Mouse (Mus musculus): ENCODE results near the gene Poc1a. TPM values are rescaled to one million over a fixed set of nuclear protein-coding genes. Genes with fewer than 3 reads are reported as not detected.

Gene Poc1a
- 7.2 and 7.5 TPM in 2 replicates for polyA plus RNA-seq (2015; fragmentation: Nextera tagmentation; extraction: Ambion mirVana)

GRCm38 (mm10) chr9:106280808-106281544 is at the start of gene Poc1a:
Gene Poc1a (plus strand): TSS chr9:106281061.

GRCm38 (mm10) chr9:106368112-106368717 is 87.4 kb downstream of the Poc1a start, which contains the start of gene Dusp7:
Gene Dusp7 (plus strand): TSS chr9:106368632.

Other genes with a start within 250 kb of the Poc1a start
- 0.36 and 0.76 TPM in 2 replicates for gene Col6a4, start 184.3 kb upstream of the Poc1a start, polyA plus RNA-seq (2015; fragmentation: Nextera tagmentation; extraction: Ambion mirVana)
- gene Glyctk, start 122.9 kb upstream of the Poc1a start, polyA plus RNA-seq (2015; fragmentation: Nextera tagmentation; extraction: Ambion mirVana), result 0.44 and 0.85 TPM in 2 replicates
- gene Wdr82, start 110.1 kb upstream of the Poc1a start, polyA plus RNA-seq (2015; fragmentation: Nextera tagmentation; extraction: Ambion mirVana), result 10.7 and 11.5 TPM in 2 replicates
- gene Ppm1m, start 81.3 kb upstream of the Poc1a start, polyA plus RNA-seq (2015; fragmentation: Nextera tagmentation; extraction: Ambion mirVana), result 26.4 and 28.0 TPM in 2 replicates
- 25.3 and 29.8 TPM in 2 replicates for gene Twf2, start 78.0 kb upstream of the Poc1a start, polyA plus RNA-seq (2015; fragmentation: Nextera tagmentation; extraction: Ambion mirVana)
- 0.08 and 0.11 TPM in 2 replicates for gene Tlr9, start 58.5 kb upstream of the Poc1a start, polyA plus RNA-seq (2015; fragmentation: Nextera tagmentation; extraction: Ambion mirVana)
- 94.5 and 99.0 TPM in 2 replicates for gene Alas1, start 32.4 kb upstream of the Poc1a start, polyA plus RNA-seq (2015; fragmentation: Nextera tagmentation; extraction: Ambion mirVana)
- gene Dusp7, start 87.6 kb downstream of the Poc1a start, polyA plus RNA-seq (2015; fragmentation: Nextera tagmentation; extraction: Ambion mirVana), result 9.4 and 9.9 TPM in 2 replicates
- gene Rpl29, start 148.4 kb downstream of the Poc1a start, polyA plus RNA-seq (2015; fragmentation: Nextera tagmentation; extraction: Ambion mirVana), result 752 and 771 TPM in 2 replicates
- 15.1 and 15.3 TPM in 2 replicates for gene Acy1, start 157.3 kb downstream of the Poc1a start, polyA plus RNA-seq (2015; fragmentation: Nextera tagmentation; extraction: Ambion mirVana)
- gene Abhd14b, start 166.4 kb downstream of the Poc1a start, polyA plus RNA-seq (2015; fragmentation: Nextera tagmentation; extraction: Ambion mirVana), result 23.9 and 25.9 TPM in 2 replicates
- gene Abhd14a, start 166.6 kb downstream of the Poc1a start, polyA plus RNA-seq (2015; fragmentation: Nextera tagmentation; extraction: Ambion mirVana), result 29.5 and 29.8 TPM in 2 replicates
- 20.7 and 21.1 TPM in 2 replicates for gene Pcbp4, start 172.2 kb downstream of the Poc1a start, polyA plus RNA-seq (2015; fragmentation: Nextera tagmentation; extraction: Ambion mirVana)
- 0.39 and 0.44 TPM in 2 replicates for gene Gpr62, start 184.9 kb downstream of the Poc1a start, polyA plus RNA-seq (2015; fragmentation: Nextera tagmentation; extraction: Ambion mirVana)
- gene Rrp9, start 194.9 kb downstream of the Poc1a start, polyA plus RNA-seq (2015; fragmentation: Nextera tagmentation; extraction: Ambion mirVana), result 27.7 and 27.9 TPM in 2 replicates
- gene Parp3, start 195.9 kb downstream of the Poc1a start, polyA plus RNA-seq (2015; fragmentation: Nextera tagmentation; extraction: Ambion mirVana), result 35.8 and 36.1 TPM in 2 replicates
- gene Iqcf1, start 218.9 kb downstream of the Poc1a start, polyA plus RNA-seq (2015; fragmentation: Nextera tagmentation; extraction: Ambion mirVana), result not detected in 2 replicates
- not detected in 2 replicates for gene Iqcf5, start 233.5 kb downstream of the Poc1a start, polyA plus RNA-seq (2015; fragmentation: Nextera tagmentation; extraction: Ambion mirVana)

Measured in urinary bladder, postnatal 0 days (tissue).